Comparison of ENCODE assay signal across 14 mouse cellular contexts in genomic region chr8:70650351-70650750, GRCm38 (mm10). TPM values are rescaled to one million over a fixed set of nuclear protein-coding genes. Genes with fewer than 3 reads are reported as not detected.
A peak's percentile ranks its signal among the peaks of the same experiment; 100 is the strongest.
DNase-seq lines count a peak whose midpoint lies in the region; ATAC-seq and TF ChIP-seq lines count a peak whose summit lies in the region.
"Had no signal": no experiment of that assay in that cellular context is flagged by ENCODE, and none has a peak within 500 bp of the region (broad histone marks: within the 10 kb centered on the region; RNA-seq: fewer than 3 reads in every experiment).

No protein-coding gene starts in this region.

- H3K36me3 ChIP-seq in heart, embryonic 11.5 days (ENCODE audit: control insufficient read depth, insufficient read depth, low read length), result peaks cover 10% of the 10 kb centered on the region; the same call in 1 of the 2 replicates
- peaks cover 60% of the 10 kb centered on the region for H3K36me3 ChIP-seq in kidney, embryonic 15.5 days
- H3K36me3 ChIP-seq in kidney, adult 2 months (ENCODE audit: control insufficient read depth, insufficient read depth, low read length), result peaks cover 5% of the 10 kb centered on the region

- H3K27ac ChIP-seq in heart, embryonic 11.5 days (ENCODE audit: low read depth, low read length), result no peak overlapping the region
- H3K27ac ChIP-seq in kidney, embryonic 15.5 days, result 0 out of 2 replicates have a peak overlapping the region, but pooled peaks have one; percentile 70
- H3K27ac ChIP-seq in kidney, adult 2 months (ENCODE audit: insufficient read depth, low read depth, low read length), result no peak overlapping the region

- ATAC-seq in heart, embryonic 11.5 days (replicated peaks; ENCODE audit: insufficient number of reproducible peaks, low FRiP score, low TSS enrichment), result no peak
- no peak for ATAC-seq in kidney, embryonic 15.5 days (replicated peaks; ENCODE audit: low FRiP score)
- ATAC-seq: activated CD4-positive, CD25-positive, alpha-beta regulatory T cell, adult 4 months had no signal

- no peak overlapping the region for H3K4me2 ChIP-seq in heart, embryonic 11.5 days
- no peak overlapping the region for H3K4me2 ChIP-seq in kidney, embryonic 15.5 days

- H3K4me1 ChIP-seq in heart, embryonic 11.5 days (ENCODE audit: control insufficient read depth, insufficient read depth, low read length), result peaks cover 40% of the 10 kb centered on the region
- peaks cover 50% of the 10 kb centered on the region for H3K4me1 ChIP-seq in kidney, embryonic 15.5 days
- peaks cover 47% of the 10 kb centered on the region for H3K4me1 ChIP-seq in kidney, adult 2 months (ENCODE audit: control insufficient read depth, insufficient read depth, low read length)

- no peak for TF ChIP-seq CTCF in kidney, adult 2 months (conservative IDR thresholded peaks at IDR 0.05; ENCODE audit: insufficient read depth, insufficient read length, low read depth, low read length)

- no peaks in the 10 kb centered on the region for H3K9me3 ChIP-seq in heart, embryonic 11.5 days (replicated peaks; ENCODE audit: control insufficient read depth, low read length)
- no peaks in the 10 kb centered on the region for H3K9me3 ChIP-seq in kidney, embryonic 15.5 days (replicated peaks)
- H3K9me3 ChIP-seq: megakaryocyte, embryonic 14.5 days had no signal

- DNase-seq in heart, adult 11 months, result peak; percentile 92
- no peak for DNase-seq in kidney, adult 2 months
- DNase-seq in thymus, postnatal 4 days, result peak; percentile 8
- no peak for DNase-seq in thymus, postnatal 10 days (ENCODE audit: low spot score in 2 of 2)
- DNase-seq in spleen, adult 12 weeks (ENCODE audit: low spot score), result no peak
- DNase-seq: cerebellum, adult 2 months; kidney, postnatal 10 days; left cerebral cortex, postnatal 4 days; thymus, adult 2 months had no signal

- WGBS in heart, embryonic 11.5 days (ENCODE audit: insufficient replicate concordance), result 95% methylated on average over 17 of the region's 17 CpGs
- WGBS in kidney, embryonic 15.5 days, result 97% methylated on average over 17 of the region's 17 CpGs
- WGBS in kidney, adult 2 months, result 94% methylated on average over 17 of the region's 17 CpGs

- no peaks in the 10 kb centered on the region for H3K27me3 ChIP-seq in heart, embryonic 11.5 days (ENCODE audit: control insufficient read depth, insufficient read depth, low read length)
- H3K27me3 ChIP-seq in kidney, embryonic 15.5 days, result no peaks in the 10 kb centered on the region
- H3K27me3 ChIP-seq in kidney, adult 2 months (replicated peaks; ENCODE audit: control insufficient read depth, insufficient read depth, low read length), result no peaks in the 10 kb centered on the region
- H3K27me3 ChIP-seq: megakaryocyte, embryonic 14.5 days had no signal

- TF ChIP-seq POLR2A in kidney, adult 2 months (IDR thresholded peaks at IDR 0.05; ENCODE audit: low read depth, low read length), result no peak

- H3K4me3 ChIP-seq in heart, embryonic 11.5 days (ENCODE audit: low read depth, low read length), result no peak overlapping the region
- no peak overlapping the region for H3K4me3 ChIP-seq in kidney, embryonic 15.5 days (replicated peaks)
- no peak overlapping the region for H3K4me3 ChIP-seq in kidney, adult 2 months (ENCODE audit: insufficient read depth, low read depth, low read length)
- H3K4me3 ChIP-seq: megakaryocyte, embryonic 14.5 days had no signal

- no peak overlapping the region for H3K9ac ChIP-seq in heart, embryonic 11.5 days (ENCODE audit: low read depth, low read length)
- no peak overlapping the region for H3K9ac ChIP-seq in kidney, embryonic 15.5 days

RNA-seq across cellular contexts. Expression of gene Pgpep1, which starts 9.8 kb away (rescaled TPM):
- polyA plus RNA-seq in heart, embryonic 11.5 days (2014; fragmentation: Nextera tagmentation; extraction: Ambion mirVana), result 38.9 and 41.6 TPM in 2 replicates
- polyA plus RNA-seq in kidney, embryonic 15.5 days (2015; fragmentation: Nextera tagmentation; extraction: Ambion mirVana), result 65.5 and 75.3 TPM in 2 replicates
- polyA plus RNA-seq in kidney, adult 2 months (2012; rRNA removed), result 296 TPM in 2 replicates

RNA-seq across cellular contexts. Expression of gene Gdf15, which starts 18.1 kb away (rescaled TPM):
- polyA plus RNA-seq in heart, embryonic 11.5 days (2014; fragmentation: Nextera tagmentation; extraction: Ambion mirVana), result 0.26 and 0.37 TPM in 2 replicates
- polyA plus RNA-seq in kidney, embryonic 15.5 days (2015; fragmentation: Nextera tagmentation; extraction: Ambion mirVana), result 0.46 and 0.77 TPM in 2 replicates
- polyA plus RNA-seq in kidney, adult 2 months (2012; rRNA removed), result 11.2 and 17.8 TPM in 2 replicates
- polyA plus RNA-seq: activated CD4-positive, CD25-positive, alpha-beta regulatory T cell, adult 4 months had no signal

RNA-seq across cellular contexts. Expression of gene Lsm4, which starts 22.7 kb away (rescaled TPM):
- 296 and 308 TPM in 2 replicates for polyA plus RNA-seq in heart, embryonic 11.5 days (2014; fragmentation: Nextera tagmentation; extraction: Ambion mirVana)
- polyA plus RNA-seq in kidney, embryonic 15.5 days (2015; fragmentation: Nextera tagmentation; extraction: Ambion mirVana), result 291 and 295 TPM in 2 replicates
- polyA plus RNA-seq in kidney, adult 2 months (2012; rRNA removed), result 106 and 120 TPM in 2 replicates

RNA-seq across cellular contexts. Expression of gene Lrrc25, which starts 34.4 kb away (rescaled TPM):
- 0.19 and 0.59 TPM in 2 replicates for polyA plus RNA-seq in heart, embryonic 11.5 days (2014; fragmentation: Nextera tagmentation; extraction: Ambion mirVana)
- 2.5 TPM in 2 replicates for polyA plus RNA-seq in kidney, embryonic 15.5 days (2015; fragmentation: Nextera tagmentation; extraction: Ambion mirVana)
- 3.2 and 3.5 TPM in 2 replicates for polyA plus RNA-seq in kidney, adult 2 months (2012; rRNA removed)
- polyA plus RNA-seq: C2C12 had no signal

RNA-seq across cellular contexts. Expression of gene Ssbp4, which starts 41.7 kb away (rescaled TPM):
- polyA plus RNA-seq in heart, embryonic 11.5 days (2014; fragmentation: Nextera tagmentation; extraction: Ambion mirVana), result 72.5 and 78.9 TPM in 2 replicates
- 135 and 145 TPM in 2 replicates for polyA plus RNA-seq in kidney, embryonic 15.5 days (2015; fragmentation: Nextera tagmentation; extraction: Ambion mirVana)
- 84.9 and 123 TPM in 2 replicates for polyA plus RNA-seq in kidney, adult 2 months (2012; rRNA removed)

Comparison
In these comparisons a context has a peak if more than half of its experiments do, and no peak if none do; other contexts are left out.
1. DNase-seq: peak in heart, adult 11 months (single experiment) and thymus, postnatal 4 days (single experiment); none in kidney, adult 2 months (single experiment), thymus, postnatal 10 days (0 of 2) and spleen, adult 12 weeks (single experiment).